Mouse (Mus musculus) limb, embryonic 15.5 days (tissue): Measurements from ENCODE around the gene Rhob. TPM values are rescaled to one million over a fixed set of nuclear protein-coding genes. Genes with fewer than 3 reads are reported as not detected.

Source experiments
- ATAC-seq: fragments of 200-750 bp; cut with Nextera tagmentation; 2 replicates; pipeline ENCODE4 v1.8.0; 2017; ENCODE audit warnings: low read depth, moderate TSS enrichment; ENCODE audit not compliant: insufficient number of reproducible peaks, low FRiP score, low TSS enrichment
- H3K27ac ChIP-seq: fragments of 300-500 bp; sonication (generic); 2 replicates; pipeline ENCODE4 v1.5.1; 2015; ENCODE audit warnings: moderate library complexity, mild to moderate bottlenecking, inconsistent platforms
- H3K27me3 ChIP-seq: fragments of 300-500 bp; sonication (generic); 2 replicates; pipeline ENCODE4 v1.6.1; 2015; ENCODE audit warnings: inconsistent platforms
- H3K36me3 ChIP-seq: fragments of 300-500 bp; sonication (generic); 2 replicates; pipeline ENCODE4 v1.6.1; 2015; ENCODE audit warnings: inconsistent platforms
- H3K4me1 ChIP-seq: fragments of 300-500 bp; sonication (generic); 2 replicates; pipeline ENCODE4 v1.6.1; 2015; ENCODE audit warnings: inconsistent platforms
- H3K4me2 ChIP-seq: fragments of 300-500 bp; sonication (generic); 2 replicates; pipeline ENCODE4 v1.6.1; 2015; ENCODE audit warnings: mild to moderate bottlenecking, inconsistent platforms
- H3K4me3 ChIP-seq: fragments of 300-500 bp; sonication (generic); 2 replicates; pipeline ENCODE4 v1.5.1; 2015; ENCODE audit warnings: mild to moderate bottlenecking, inconsistent platforms
- H3K9ac ChIP-seq: fragments of 300-500 bp; sonication (generic); 2 replicates; pipeline ENCODE4 v1.6.1; 2015; ENCODE audit warnings: inconsistent platforms
- H3K9me3 ChIP-seq: fragments of 300-500 bp; sonication (generic); 2 replicates; pipeline ENCODE4 v1.6.1; 2016; ENCODE audit warnings: inconsistent platforms
- WGBS: fragments of 180-500 bp; shearing (Covaris S2); methylation state at CpG from one replicate; pipeline ENCODE4 v1.1.7; 2015; 5-methylcytosine and 5-hydroxymethylcytosine counted together
- polyA plus RNA-seq: library from polyadenylated mRNA; unstranded; fragments of >200 nt; fragmentation: Nextera tagmentation; extraction: Ambion mirVana; gene quantifications from 2 replicates; pipeline ENCODE4 v1.2.1, GENCODE M21; 2015

Gene Rhob
- polyA plus RNA-seq, 1 experiment from 2014 or later: 60.5 TPM

DNA sequence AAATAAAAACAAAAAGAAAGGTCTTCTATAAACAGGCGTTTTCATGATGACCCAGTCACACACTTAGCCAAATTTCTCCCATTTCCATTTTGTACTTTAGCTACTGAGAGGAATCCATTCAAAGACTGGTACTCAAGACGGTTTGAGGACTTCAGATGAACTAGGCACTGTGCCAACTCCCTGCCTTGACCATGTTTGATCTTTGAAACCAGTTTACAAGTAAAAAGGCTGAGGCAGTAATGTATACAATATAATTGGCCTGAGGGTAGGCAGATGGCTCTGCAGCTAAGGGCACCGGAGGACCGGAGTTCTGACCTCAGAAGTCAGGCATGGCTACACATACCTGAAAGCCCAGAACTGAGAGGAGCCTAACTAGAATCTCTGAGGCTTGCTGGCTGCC lies 10.7 kb downstream of the Rhob start:
- Histone ChIP-seq H3K27ac (no peak overlapping the region), H3K4me2 (no peak overlapping the region), H3K36me3 (no peaks in the 10 kb centered on the region), H3K9me3 (no peaks in the 10 kb centered on the region), H3K4me3 (no peak overlapping the region), H3K27me3 (no peaks in the 10 kb centered on the region), H3K9ac (no peak overlapping the region), H3K4me1 (peaks cover 9% of the 10 kb centered on the region)
- WGBS: 42% methylated on average over 4 of the region's 4 CpGs
- ATAC-seq: no peak

DNA sequence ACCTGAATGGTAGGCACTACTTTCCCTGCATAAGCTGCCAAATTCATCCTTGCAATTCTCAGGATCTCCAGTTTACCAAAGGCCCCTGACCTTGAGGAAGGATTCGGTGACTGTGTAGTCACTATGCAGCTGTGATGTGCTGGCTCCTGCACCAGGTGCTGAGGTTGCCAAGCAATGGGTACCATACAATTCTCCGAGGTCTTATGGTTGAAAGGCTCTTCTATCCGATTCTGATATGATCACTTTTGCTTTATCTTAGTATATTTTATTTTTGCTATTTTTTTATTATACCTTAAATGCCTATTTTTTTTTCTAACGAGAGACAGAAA lies 11.2 kb downstream of the Rhob start:
- Histone ChIP-seq H3K36me3 (no peaks in the 10 kb centered on the region), H3K27ac (0 out of 2 replicates have a peak overlapping the region, but pooled peaks have one; percentile 2), H3K4me1 (peaks cover 9% of the 10 kb centered on the region), H3K9ac (no peak overlapping the region), H3K27me3 (no peaks in the 10 kb centered on the region), H3K9me3 (no peaks in the 10 kb centered on the region), H3K4me2 (no peak overlapping the region), H3K4me3 (no peak overlapping the region)
- no peak for ATAC-seq
- 86% methylated on average over 4 of the region's 4 CpGs for WGBS

DNA sequence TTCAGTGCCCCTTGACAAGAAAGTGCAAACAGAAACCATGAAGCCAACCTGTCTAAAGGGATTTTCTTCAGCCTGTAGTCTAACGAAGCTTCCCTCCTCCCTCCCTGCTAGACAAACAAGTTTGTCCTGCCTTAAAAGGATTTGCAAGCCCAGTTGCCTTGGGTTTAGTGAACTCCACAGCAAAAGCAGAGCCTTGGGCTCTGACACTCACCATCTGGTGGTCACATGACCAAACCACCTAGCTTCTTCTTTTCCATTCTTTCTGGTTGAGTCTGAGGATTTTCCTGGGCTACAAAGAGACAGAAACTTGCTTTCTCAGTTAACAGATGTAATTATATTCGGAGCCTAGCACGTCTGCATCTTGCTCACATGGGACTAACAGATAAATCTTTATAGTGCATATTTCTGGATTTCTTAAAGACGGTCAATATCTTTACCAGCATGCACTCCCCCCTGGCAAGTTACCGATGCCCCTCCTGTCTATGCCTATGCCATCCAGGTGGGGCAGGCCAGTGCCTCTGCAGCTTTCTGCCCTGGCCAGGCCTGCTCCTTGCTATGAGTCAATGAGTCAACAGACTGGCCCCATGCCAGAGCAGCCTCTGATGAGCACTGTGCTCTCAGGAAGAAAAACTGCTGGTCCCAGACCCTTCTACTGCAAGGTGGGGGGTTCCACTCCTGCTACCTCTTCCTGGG lies 11.7 kb downstream of the Rhob start:
- H3K36me3 ChIP-seq: no peaks in the 10 kb centered on the region
- ATAC-seq: no peak; the same call in 1 of the 2 replicates
- H3K27me3 ChIP-seq: no peaks in the 10 kb centered on the region
- H3K4me1 ChIP-seq: peaks cover 9% of the 10 kb centered on the region
- no peak overlapping the region for H3K9ac ChIP-seq
- H3K4me2 ChIP-seq: no peak overlapping the region
- 0 out of 2 replicates have a peak overlapping the region, but pooled peaks have one; percentile 23 for H3K27ac ChIP-seq
- H3K9me3 ChIP-seq: no peaks in the 10 kb centered on the region
- 47% methylated on average over 5 of the region's 5 CpGs for WGBS
- no peak overlapping the region for H3K4me3 ChIP-seq

DNA sequence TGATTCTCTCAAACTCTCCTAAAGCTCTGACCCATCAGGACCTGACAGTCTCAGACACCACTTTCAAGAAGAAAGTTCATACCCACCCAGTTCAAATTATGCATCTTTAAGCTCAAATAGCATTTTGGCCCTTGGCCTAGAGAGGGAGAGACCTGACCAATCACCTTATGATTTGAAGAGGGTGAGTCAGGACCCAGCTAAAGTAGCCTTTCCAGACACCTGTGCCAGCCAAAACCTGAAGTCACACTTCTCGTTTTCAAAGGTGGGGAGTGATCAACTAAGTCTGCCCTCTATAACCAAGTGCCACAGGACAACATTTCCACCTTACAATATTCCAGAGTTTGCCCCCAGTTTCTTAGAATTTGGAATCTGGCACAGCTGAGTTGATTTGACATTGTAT lies 12.5 kb downstream of the Rhob start:
- peaks cover 9% of the 10 kb centered on the region for H3K4me1 ChIP-seq
- no peak overlapping the region for H3K4me3 ChIP-seq
- H3K27me3 ChIP-seq: no peaks in the 10 kb centered on the region
- no peaks in the 10 kb centered on the region for H3K9me3 ChIP-seq
- ATAC-seq: no peak
- H3K4me2 ChIP-seq: no peak overlapping the region
- no peak overlapping the region for H3K9ac ChIP-seq
- H3K27ac ChIP-seq: 0 out of 2 replicates have a peak overlapping the region, but pooled peaks have one; percentile 23
- 41% methylated on average over 1 of the region's 1 CpGs for WGBS
- no peaks in the 10 kb centered on the region for H3K36me3 ChIP-seq

DNA sequence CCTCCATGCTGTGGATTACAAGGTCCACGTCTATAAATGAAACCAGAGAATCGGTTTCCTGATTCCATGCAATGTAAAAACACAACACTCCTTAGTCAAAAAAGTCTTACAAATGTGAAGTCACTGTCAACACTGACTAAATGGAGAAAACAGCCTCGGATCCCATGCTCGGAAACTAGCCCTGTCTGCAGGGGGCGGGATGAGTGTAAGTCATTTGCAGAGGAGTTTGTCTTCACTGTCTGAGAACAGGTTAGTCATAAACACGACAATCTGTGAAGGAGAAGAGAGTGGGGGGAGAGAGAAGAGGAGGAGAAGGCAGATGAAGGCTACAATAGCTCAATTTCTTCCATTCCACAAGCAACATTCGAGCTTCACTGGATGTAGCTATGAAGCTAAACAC lies 14.6 kb downstream of the Rhob start:
- no peak overlapping the region for H3K4me2 ChIP-seq
- H3K9me3 ChIP-seq: no peaks in the 10 kb centered on the region
- H3K27me3 ChIP-seq: no peaks in the 10 kb centered on the region
- WGBS: 71% methylated on average over 7 of the region's 7 CpGs
- H3K27ac ChIP-seq: no peak overlapping the region
- ATAC-seq: no peak
- H3K4me3 ChIP-seq: no peak overlapping the region
- no peak overlapping the region for H3K9ac ChIP-seq
- peaks cover 9% of the 10 kb centered on the region for H3K4me1 ChIP-seq
- no peaks in the 10 kb centered on the region for H3K36me3 ChIP-seq

DNA sequence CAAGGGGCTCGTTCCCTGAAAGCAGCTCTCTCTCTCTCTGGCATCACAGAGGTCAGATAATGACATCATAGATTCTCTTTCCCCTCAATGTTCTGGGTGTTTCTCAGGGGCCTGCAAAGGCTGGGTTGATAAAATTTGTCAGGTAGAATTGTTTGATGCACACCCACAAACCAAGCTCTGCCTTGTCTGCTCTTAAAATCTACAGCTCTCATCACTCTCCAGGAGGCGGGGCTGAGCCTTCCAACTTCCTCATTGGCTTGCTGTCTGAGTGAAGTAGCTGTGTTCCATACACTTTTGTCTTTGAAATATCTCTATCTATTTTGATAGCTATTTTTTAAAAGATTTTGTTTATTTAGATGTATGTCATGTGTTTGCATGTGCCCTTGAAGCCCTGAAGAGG lies 17.6 kb downstream of the Rhob start:
- H3K4me1 ChIP-seq: no peaks in the 10 kb centered on the region
- no peak overlapping the region for H3K4me2 ChIP-seq
- H3K9me3 ChIP-seq: no peaks in the 10 kb centered on the region
- no peaks in the 10 kb centered on the region for H3K27me3 ChIP-seq
- no peak for ATAC-seq
- H3K4me3 ChIP-seq: no peak overlapping the region
- no peak overlapping the region for H3K9ac ChIP-seq
- WGBS: 58% methylated on average over 2 of the region's 2 CpGs
- H3K36me3 ChIP-seq: no peaks in the 10 kb centered on the region
- H3K27ac ChIP-seq: no peak overlapping the region

DNA sequence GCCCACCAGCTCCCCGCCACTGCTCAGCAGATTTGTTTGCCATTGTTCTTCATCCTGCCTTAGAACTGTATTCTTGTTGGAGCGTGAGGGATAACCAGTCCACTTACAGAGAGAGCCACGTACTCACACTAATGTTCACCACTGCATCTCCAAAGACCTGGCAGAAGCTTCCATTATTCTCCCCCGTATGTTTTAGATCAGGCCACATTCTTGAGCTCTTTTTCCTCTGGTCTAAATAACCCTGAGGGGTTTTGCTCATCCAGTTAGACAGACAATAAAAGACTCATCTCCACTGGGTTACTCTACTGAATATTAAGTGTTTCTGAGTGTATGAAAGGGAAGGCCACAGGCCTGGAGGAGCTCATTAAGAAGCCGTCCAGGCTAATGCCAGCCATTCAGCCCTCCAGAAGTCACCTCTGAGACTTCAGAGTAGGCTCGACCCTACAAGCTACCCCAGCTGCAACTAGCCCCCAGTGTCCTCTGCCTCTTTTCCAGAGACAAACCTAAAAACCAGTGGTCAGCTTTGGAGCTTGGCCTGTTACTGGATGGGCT lies 24.9 kb downstream of the Rhob start:
- WGBS: 51% methylated on average over 6 of the region's 6 CpGs
- no peak overlapping the region for H3K9ac ChIP-seq
- no peak overlapping the region for H3K27ac ChIP-seq
- no peak for ATAC-seq
- no peaks in the 10 kb centered on the region for H3K27me3 ChIP-seq
- H3K4me3 ChIP-seq: no peak overlapping the region
- peaks cover 9% of the 10 kb centered on the region; the same call in 1 of the 2 replicates for H3K4me1 ChIP-seq
- no peak overlapping the region for H3K4me2 ChIP-seq
- H3K9me3 ChIP-seq: no peaks in the 10 kb centered on the region
- H3K36me3 ChIP-seq: no peaks in the 10 kb centered on the region

DNA sequence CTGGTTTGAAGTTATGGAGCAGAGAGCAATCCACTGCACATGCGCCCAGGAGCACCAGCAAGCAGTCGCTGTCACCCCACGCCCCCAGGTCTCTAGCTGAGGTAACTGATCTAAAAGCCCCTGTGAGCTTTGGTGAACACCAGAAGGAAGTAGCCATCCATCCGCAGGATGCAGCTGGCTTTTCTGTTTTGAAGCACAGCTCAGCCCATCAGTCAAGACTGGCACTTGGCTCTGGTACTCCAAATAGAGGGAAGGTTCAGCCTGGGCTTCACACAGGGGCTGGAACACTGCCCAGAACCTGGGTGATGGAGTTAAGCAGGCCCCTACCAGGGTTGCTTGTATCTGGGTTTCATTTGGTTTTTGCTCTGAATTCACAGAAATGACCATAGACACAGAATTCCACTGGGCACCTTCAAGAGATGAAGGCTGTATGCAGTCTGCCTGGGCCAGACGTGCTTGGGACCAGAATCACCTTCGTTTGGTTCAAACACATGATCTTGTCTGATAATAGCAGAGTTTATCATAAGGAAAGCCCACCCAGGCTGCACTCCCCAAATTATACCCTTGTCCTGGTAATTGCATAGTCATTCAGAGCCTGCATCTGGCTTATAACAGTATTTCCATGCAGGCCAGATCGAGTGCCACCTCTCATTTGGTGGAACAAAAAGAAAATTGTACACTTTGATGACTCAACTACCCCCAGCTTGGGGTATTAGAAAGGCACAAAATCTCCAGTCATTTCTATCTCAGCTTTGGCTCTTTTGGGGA lies 27.0 kb downstream of the Rhob start:
- Histone ChIP-seq H3K9me3 (no peaks in the 10 kb centered on the region), H3K4me3 (no peak overlapping the region), H3K4me1 (peaks cover 12% of the 10 kb centered on the region; the same call in 1 of the 2 replicates), H3K4me2 (no peak overlapping the region), H3K9ac (no peak overlapping the region), H3K27ac (no peak overlapping the region), H3K27me3 (no peaks in the 10 kb centered on the region), H3K36me3 (no peaks in the 10 kb centered on the region)
- 64% methylated on average over 7 of the region's 7 CpGs for WGBS
- no peak for ATAC-seq

DNA sequence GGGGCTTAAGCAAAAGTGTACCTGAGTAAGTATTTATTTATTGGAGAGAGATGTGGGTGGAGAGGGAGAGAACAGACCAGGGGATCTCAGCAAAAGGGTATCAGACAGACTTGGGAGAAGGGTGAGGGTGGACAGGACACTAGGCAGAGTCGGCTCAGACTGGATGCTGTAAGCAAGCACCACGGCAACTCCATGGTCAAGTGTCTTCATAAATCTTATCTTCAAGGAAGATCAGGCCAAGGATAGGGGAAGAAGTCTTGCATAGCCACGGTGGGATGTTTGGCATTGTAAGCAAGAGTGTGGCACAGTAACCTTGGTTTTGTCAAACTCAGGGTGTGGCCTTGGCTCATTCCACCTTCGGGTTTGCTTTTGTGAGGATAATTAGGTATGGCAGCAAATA lies 27.8 kb downstream of the Rhob start:
- whole genome bisulfite sequencing: 69% methylated on average over 4 of the region's 4 CpGs
- no peak overlapping the region for H3K9ac ChIP-seq
- no peak overlapping the region for H3K4me2 ChIP-seq
- no peaks in the 10 kb centered on the region for H3K36me3 ChIP-seq
- no peak for ATAC-seq
- no peaks in the 10 kb centered on the region for H3K9me3 ChIP-seq
- no peak overlapping the region for H3K27ac ChIP-seq
- peaks cover 18% of the 10 kb centered on the region; the same call in 1 of the 2 replicates for H3K4me1 ChIP-seq
- no peaks in the 10 kb centered on the region for H3K27me3 ChIP-seq
- no peak overlapping the region for H3K4me3 ChIP-seq

DNA sequence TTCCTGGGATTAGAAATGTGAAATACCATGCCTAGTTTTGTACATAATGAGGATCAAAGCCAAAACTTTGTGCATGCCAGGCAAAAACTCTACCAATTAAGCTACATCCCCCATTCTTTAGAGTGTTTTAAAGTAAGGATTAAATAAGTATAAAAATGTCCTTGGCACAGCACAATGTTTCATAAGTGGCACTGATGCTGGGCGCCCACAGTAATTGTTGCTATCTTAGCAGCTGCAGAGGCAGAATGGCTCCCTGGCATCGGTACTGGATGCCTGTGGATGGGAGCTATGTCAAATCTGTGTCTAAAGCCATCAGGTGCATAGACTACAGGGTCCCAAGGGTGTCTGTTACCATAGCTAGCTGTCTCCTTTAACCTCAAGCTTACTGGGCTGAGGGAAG lies 28.8 kb downstream of the Rhob start:
- 80% methylated on average over 2 of the region's 2 CpGs for WGBS

DNA sequence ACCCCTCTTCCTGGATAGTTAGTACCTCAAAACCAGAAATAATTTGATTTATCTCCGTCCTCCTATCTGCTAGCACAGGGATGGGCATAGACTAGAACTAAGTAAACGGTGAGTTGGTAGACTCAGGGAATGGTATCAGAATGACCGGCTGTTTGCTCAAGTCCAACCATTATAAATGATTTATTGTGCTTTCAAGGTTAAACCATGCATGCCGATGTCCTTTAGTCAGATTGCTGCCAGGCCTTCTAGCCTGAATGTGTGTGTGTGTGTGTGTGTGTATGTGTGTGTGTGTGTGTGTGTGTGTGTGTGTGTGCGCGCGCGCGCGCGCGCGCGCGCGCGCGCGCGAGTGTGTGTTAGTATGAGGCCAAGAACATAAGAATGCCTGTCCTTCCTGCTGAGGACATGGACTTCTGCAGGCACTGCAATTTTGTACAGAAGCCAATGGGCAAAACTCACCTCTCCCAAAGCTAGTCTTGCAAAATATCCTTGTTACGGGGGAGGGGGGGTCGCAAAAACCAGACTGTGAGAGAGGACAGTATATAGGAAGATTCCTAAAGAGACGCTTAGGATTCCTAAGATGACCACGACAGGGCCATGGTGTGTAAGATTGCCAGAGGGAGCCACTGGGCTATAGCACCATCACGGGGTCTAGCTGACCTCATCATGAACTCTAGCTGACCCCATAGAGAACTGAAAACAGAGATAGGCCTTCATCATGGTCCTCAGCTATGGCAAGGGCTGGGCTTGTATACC lies 29.9 kb downstream of the Rhob start:
- Histone ChIP-seq H3K4me2 (no peak overlapping the region), H3K9me3 (no peaks in the 10 kb centered on the region), H3K36me3 (no peaks in the 10 kb centered on the region), H3K27me3 (no peaks in the 10 kb centered on the region), H3K9ac (no peak overlapping the region), H3K27ac (no peak overlapping the region), H3K4me1 (peaks cover 15% of the 10 kb centered on the region; the same call in 1 of the 2 replicates), H3K4me3 (no peak overlapping the region)
- no peak for ATAC-seq
- 90% methylated on average over 23 of the region's 25 CpGs for WGBS

More for the DNA sequence above, 28.8 kb downstream of the Rhob start:
- H3K9me3 ChIP-seq: no peaks in the 10 kb centered on the region
- H3K4me2 ChIP-seq: no peak overlapping the region
- H3K36me3 ChIP-seq: no peaks in the 10 kb centered on the region
- H3K4me3 ChIP-seq: no peak overlapping the region
- peaks cover 18% of the 10 kb centered on the region; the same call in 1 of the 2 replicates for H3K4me1 ChIP-seq
- no peak overlapping the region for H3K9ac ChIP-seq
- H3K27ac ChIP-seq: no peak overlapping the region
- H3K27me3 ChIP-seq: no peaks in the 10 kb centered on the region
- no peak for ATAC-seq
